Mouse (Mus musculus) urinary bladder, adult 18-20 months (tissue): Measurements from ENCODE around the gene Gm17581.

Source experiments
- DNase-seq, 2 experiments: peaks; one replicate each; pipeline ENCODE4 v3.0.0; 2022; ENCODE audit warnings: low spot score in 2 of 2, mixed read lengths in 2 of 2

The Gm17581 gene

GRCm38 (mm10) chr2:155691336-155691722 is 44.3 kb downstream of the Gm17581 start:
- no peak for DNase-seq

DNA sequence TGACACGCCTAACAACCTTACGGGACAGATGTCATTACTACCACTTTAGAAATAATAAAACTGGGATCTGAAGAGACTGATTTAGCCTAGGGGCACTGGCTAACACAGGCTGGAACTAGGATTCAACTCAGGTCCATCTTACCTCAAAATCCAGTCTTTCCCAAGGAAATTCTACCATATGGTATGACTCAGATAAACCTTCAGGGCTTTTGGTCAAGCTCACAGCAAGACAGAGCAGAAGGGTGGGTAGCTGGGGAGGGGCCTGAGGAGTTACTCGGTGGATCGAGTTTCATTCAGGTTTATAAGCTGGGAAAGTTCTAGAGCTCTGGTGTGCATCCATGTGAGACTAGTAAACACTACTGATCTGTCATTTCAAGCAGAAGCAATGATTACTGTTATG is 46.5 kb downstream of the Gm17581 start:
- no peak for DNase-seq

DNA sequence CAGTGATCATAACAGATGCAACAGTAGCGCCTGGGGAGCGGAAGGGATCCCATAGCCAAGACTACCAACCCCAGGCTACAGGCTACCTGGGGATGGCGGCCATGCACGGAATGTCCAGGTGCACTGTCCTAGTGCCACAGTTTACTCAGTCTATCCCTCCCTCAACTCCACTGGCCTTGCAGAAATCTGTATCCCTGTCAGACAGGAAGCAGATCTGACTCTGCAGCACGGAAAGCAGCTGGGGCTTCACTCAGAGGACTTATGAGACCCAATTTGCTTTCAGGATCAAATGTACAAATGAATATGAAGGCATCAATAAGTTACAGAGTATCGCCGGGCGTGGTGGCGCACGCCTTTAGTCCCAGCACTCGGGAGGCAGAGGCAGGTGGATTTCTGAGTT is 47.9 kb downstream of the Gm17581 start:
- DNase-seq = no peak

- DNase-seq = no peak
Measured at GRCm38 (mm10) chr2:155686572-155686971, 49.1 kb downstream of the Gm17581 start.
